Comparison of ENCODE assay signal across 13 mouse cellular contexts in the genomic region with DNA sequence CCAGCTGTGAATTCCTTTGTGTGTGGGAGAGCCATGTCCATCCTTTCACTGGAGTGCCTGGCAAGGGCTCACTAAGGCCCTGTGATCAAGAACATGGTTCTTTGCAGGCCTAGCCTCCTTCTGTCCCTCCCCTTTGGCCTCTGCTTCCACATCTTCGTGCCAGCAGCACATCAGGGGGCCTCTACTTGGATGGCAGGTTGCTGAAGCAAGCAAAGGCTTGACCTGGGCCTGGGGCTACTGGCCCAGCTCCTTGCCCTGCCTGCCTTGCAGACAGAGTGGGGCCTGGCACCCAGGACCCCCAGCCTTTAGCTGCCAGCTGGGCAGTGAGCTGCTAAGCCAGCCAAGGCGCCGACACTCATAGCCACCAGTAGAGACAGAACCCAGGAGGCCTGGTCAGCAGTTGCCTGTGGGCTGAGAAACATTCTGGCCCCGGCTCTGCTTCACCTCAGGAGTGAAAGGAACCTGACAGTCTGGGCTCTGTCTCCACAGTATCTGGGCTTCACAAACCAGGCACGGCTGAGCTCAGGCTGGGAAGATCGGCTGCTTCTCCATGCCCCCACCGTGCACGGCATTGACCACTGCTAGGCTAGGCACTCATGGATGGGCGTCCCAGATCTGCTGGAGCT.
DNase-seq lines count a peak whose midpoint lies in the region; ATAC-seq lines count a peak whose summit lies in the region.
"Had no signal": no experiment of that assay in that cellular context is flagged by ENCODE, and none has a peak within 500 bp of the region (broad histone marks: within the 10 kb centered on the region; RNA-seq: fewer than 3 reads in every experiment).

No protein-coding gene starts in this region.

- H3K9me3 ChIP-seq in midbrain, embryonic 10.5 days (replicated peaks) = no peaks in the 10 kb centered on the region
- no peaks in the 10 kb centered on the region for H3K9me3 ChIP-seq in midbrain, embryonic 15.5 days
- H3K9me3 ChIP-seq in forebrain, embryonic 13.5 days (replicated peaks) = no peaks in the 10 kb centered on the region
- H3K9me3 ChIP-seq in midbrain, embryonic 16.5 days (replicated peaks; ENCODE audit: control insufficient read depth, low read length, poor library complexity, severe bottlenecking) = no peaks in the 10 kb centered on the region
- H3K9me3 ChIP-seq: liver, embryonic 15.5 days had no signal

- no peaks in the 10 kb centered on the region for H3K27me3 ChIP-seq in midbrain, embryonic 10.5 days (ENCODE audit: low read depth, poor library complexity, severe bottlenecking)
- no peaks in the 10 kb centered on the region for H3K27me3 ChIP-seq in midbrain, embryonic 15.5 days (replicated peaks)
- no peaks in the 10 kb centered on the region for H3K27me3 ChIP-seq in forebrain, embryonic 13.5 days
- H3K27me3 ChIP-seq in midbrain, embryonic 16.5 days (ENCODE audit: control insufficient read depth, insufficient read depth, low read depth, low read length) = no peaks in the 10 kb centered on the region
- H3K27me3 ChIP-seq: liver, embryonic 15.5 days had no signal

- no peaks in the 10 kb centered on the region for H3K36me3 ChIP-seq in midbrain, embryonic 10.5 days
- no peaks in the 10 kb centered on the region for H3K36me3 ChIP-seq in midbrain, embryonic 15.5 days (replicated peaks)
- H3K36me3 ChIP-seq in forebrain, embryonic 13.5 days (ENCODE audit: poor library complexity, severe bottlenecking) = no peaks in the 10 kb centered on the region
- no peaks in the 10 kb centered on the region for H3K36me3 ChIP-seq in midbrain, embryonic 16.5 days (ENCODE audit: control insufficient read depth, insufficient read depth, low read length)
- H3K36me3 ChIP-seq: liver, embryonic 15.5 days had no signal

- no peak overlapping the region for H3K4me2 ChIP-seq in midbrain, embryonic 15.5 days
- H3K4me2 ChIP-seq in forebrain, embryonic 13.5 days = no peak overlapping the region
- no peak overlapping the region for H3K4me2 ChIP-seq in midbrain, embryonic 16.5 days (ENCODE audit: low read length)
- H3K4me2 ChIP-seq: liver, embryonic 15.5 days had no signal

- peaks cover 15% of the 10 kb centered on the region for H3K4me1 ChIP-seq in midbrain, embryonic 10.5 days
- H3K4me1 ChIP-seq in midbrain, embryonic 15.5 days = peaks cover 13% of the 10 kb centered on the region
- peaks cover 12% of the 10 kb centered on the region for H3K4me1 ChIP-seq in forebrain, embryonic 13.5 days
- peaks cover 2% of the 10 kb centered on the region; the same call in 1 of the 2 replicates for H3K4me1 ChIP-seq in midbrain, embryonic 16.5 days (ENCODE audit: control insufficient read depth, insufficient read depth, low read length)
- H3K4me1 ChIP-seq: liver, embryonic 15.5 days had no signal

- no peak overlapping the region for H3K9ac ChIP-seq in midbrain, embryonic 15.5 days
- no peak overlapping the region for H3K9ac ChIP-seq in forebrain, embryonic 13.5 days
- no peak overlapping the region for H3K9ac ChIP-seq in midbrain, embryonic 16.5 days (ENCODE audit: low read depth, low read length)
- H3K9ac ChIP-seq: liver, embryonic 15.5 days had no signal

- DNase-seq in heart, adult 11 months = peak; percentile 91
- no peak for DNase-seq in heart, adult 8-10 months (ENCODE audit: low spot score)
- DNase-seq in midbrain, embryonic 10.5 days (ENCODE audit: low spot score) = no peak
- DNase-seq in right cerebral cortex, adult 2 months (ENCODE audit: low spot score in 2 of 2) = no peak
- no peak for DNase-seq in urinary bladder, postnatal 14 days (ENCODE audit: low spot score)
- DNase-seq: adrenal gland, postnatal 25 days; embryo, embryonic 11 days; kidney, adult 9 months; thymus, postnatal 4 days had no signal

- no peak for ATAC-seq in midbrain, embryonic 15.5 days (replicated peaks)
- peak; percentile 33; the same call in 1 of the 2 replicates for ATAC-seq in forebrain, embryonic 13.5 days
- peak; percentile 43 for ATAC-seq in midbrain, embryonic 16.5 days

- WGBS in midbrain, embryonic 10.5 days = 76% methylated on average over 9 of the region's 9 CpGs
- 73% methylated on average over 9 of the region's 9 CpGs for whole genome bisulfite sequencing in midbrain, embryonic 15.5 days
- WGBS in forebrain, embryonic 13.5 days = 82% methylated on average over 9 of the region's 9 CpGs
- 66% methylated on average over 9 of the region's 9 CpGs for WGBS in midbrain, embryonic 16.5 days

- peak overlapping the region; percentile 68 for H3K27ac ChIP-seq in midbrain, embryonic 10.5 days (replicated peaks)
- H3K27ac ChIP-seq in midbrain, embryonic 15.5 days = no peak overlapping the region
- H3K27ac ChIP-seq in forebrain, embryonic 13.5 days = no peak overlapping the region
- no peak overlapping the region for H3K27ac ChIP-seq in midbrain, embryonic 16.5 days (ENCODE audit: low read length)
- H3K27ac ChIP-seq: liver, embryonic 15.5 days had no signal

- H3K4me3 ChIP-seq in midbrain, embryonic 10.5 days = no peak overlapping the region
- H3K4me3 ChIP-seq in midbrain, embryonic 15.5 days = no peak overlapping the region
- no peak overlapping the region for H3K4me3 ChIP-seq in forebrain, embryonic 13.5 days
- no peak overlapping the region for H3K4me3 ChIP-seq in midbrain, embryonic 16.5 days (ENCODE audit: low read depth, low read length)
- H3K4me3 ChIP-seq: liver, embryonic 15.5 days had no signal
